Mouse (Mus musculus): Measurements from ENCODE around the gene Atxn3. TPM values are rescaled to one million over a fixed set of nuclear protein-coding genes. Genes with fewer than 3 reads are reported as not detected.

Gene Atxn3
- polyA plus RNA-seq, 1 experiment from 2014 or later: 14.0 TPM

Other genes with a start within 250 kb of the Atxn3 start
- 0.21 and 0.38 TPM in 2 replicates for gene Tc2n, start 239.7 kb downstream of the Atxn3 start, polyA plus RNA-seq (2016; fragmentation: Nextera tagmentation; extraction: Ambion mirVana)
- 9.9 and 10.4 TPM in 2 replicates for gene Fbln5, start 139.2 kb downstream of the Atxn3 start, polyA plus RNA-seq (2016; fragmentation: Nextera tagmentation; extraction: Ambion mirVana)
- gene Trip11, start 45.0 kb downstream of the Atxn3 start, polyA plus RNA-seq (2016; fragmentation: Nextera tagmentation; extraction: Ambion mirVana): 15.4 and 18.5 TPM in 2 replicates
- gene Cpsf2, start 17.7 kb upstream of the Atxn3 start, polyA plus RNA-seq (2016; fragmentation: Nextera tagmentation; extraction: Ambion mirVana): 43.6 and 44.8 TPM in 2 replicates
- gene Slc24a4, start 170.5 kb upstream of the Atxn3 start, polyA plus RNA-seq (2016; fragmentation: Nextera tagmentation; extraction: Ambion mirVana): 0.06 TPM in 1 of 2 replicates, not detected in the other